Comparison of ENCODE assay signal across 8 mouse cellular contexts in genomic region chrX:13229891-13230614, GRCm38 (mm10). TPM values are rescaled to one million over a fixed set of nuclear protein-coding genes. Genes with fewer than 3 reads are reported as not detected.
DNase-seq lines count a peak whose midpoint lies in the region; ATAC-seq and TF ChIP-seq lines count a peak whose summit lies in the region.

No protein-coding gene starts in this region.

- peak overlapping the region; percentile 64 for H3K9ac ChIP-seq in heart, embryonic 12.5 days

- DNase-seq in gastrocnemius, adult 18-20 months (ENCODE audit: low spot score) = peak; percentile 48
- DNase-seq in gastrocnemius, postnatal 36 days = no peak
- peak; percentile 58 for DNase-seq in MN1 (ENCODE audit: low spot score)
- peak; percentile 50 to 74 for DNase-seq in kidney, postnatal 25 days
- DNase-seq in midbrain, embryonic 10.5 days (ENCODE audit: low spot score) = peak; percentile 45
- peak; percentile 56 for DNase-seq in thymus, postnatal 25 days

- no peak for TF ChIP-seq POLR2A in cortical plate, adult 2 months (IDR thresholded peaks at IDR 0.05; ENCODE audit: extremely low read depth, insufficient read depth, low read length)

- H3K4me2 ChIP-seq in heart, embryonic 12.5 days = peak overlapping the region; percentile 64

- no peaks in the 10 kb centered on the region for H3K9me3 ChIP-seq in heart, embryonic 12.5 days (replicated peaks)
- no peaks in the 10 kb centered on the region for H3K9me3 ChIP-seq in midbrain, embryonic 10.5 days (replicated peaks)

- peaks cover 12% of the 10 kb centered on the region; the same call in 1 of the 2 replicates for H3K27me3 ChIP-seq in heart, embryonic 12.5 days (replicated peaks)
- H3K27me3 ChIP-seq in midbrain, embryonic 10.5 days (ENCODE audit: low read depth, poor library complexity, severe bottlenecking) = peaks cover 54% of the 10 kb centered on the region

- ATAC-seq in heart, embryonic 12.5 days (ENCODE audit: insufficient number of reproducible peaks, low FRiP score) = 0 out of 2 replicates have a peak, but pooled peaks have one; percentile 16

- intact Hi-C loops in gastrocnemius, postnatal 36 days (cut with DNase I) = no loop called here

- H3K36me3 ChIP-seq in heart, embryonic 12.5 days = no peaks in the 10 kb centered on the region
- no peaks in the 10 kb centered on the region for H3K36me3 ChIP-seq in midbrain, embryonic 10.5 days

- WGBS in heart, embryonic 12.5 days = 21% methylated on average over 8 of the region's 8 CpGs
- WGBS in midbrain, embryonic 10.5 days = 34% methylated on average over 8 of the region's 8 CpGs

- no peaks in the 10 kb centered on the region for H3K4me1 ChIP-seq in cortical plate, adult 2 months (ENCODE audit: control insufficient read depth, insufficient read depth, low read length)
- H3K4me1 ChIP-seq in heart, embryonic 12.5 days (replicated peaks) = no peaks in the 10 kb centered on the region
- H3K4me1 ChIP-seq in midbrain, embryonic 10.5 days = peaks cover 5% of the 10 kb centered on the region

- peak overlapping the region; percentile 62 for H3K4me3 ChIP-seq in cortical plate, adult 2 months (ENCODE audit: insufficient read depth, low read length)
- peak overlapping the region; percentile 43 for H3K4me3 ChIP-seq in heart, embryonic 12.5 days
- peak overlapping the region; percentile 49 for H3K4me3 ChIP-seq in midbrain, embryonic 10.5 days

- TF ChIP-seq CTCF in cortical plate, adult 2 months (IDR thresholded peaks at IDR 0.05; ENCODE audit: extremely low read depth, insufficient read depth, low read length) = peak; percentile 23; the same call in 1 of the 2 replicates

- peak overlapping the region; percentile 82; the same call in 1 of the 2 replicates for H3K27ac ChIP-seq in cortical plate, adult 2 months (ENCODE audit: insufficient read depth, low read length)
- H3K27ac ChIP-seq in heart, embryonic 12.5 days (ENCODE audit: poor library complexity, severe bottlenecking) = peak overlapping the region; percentile 86
- H3K27ac ChIP-seq in midbrain, embryonic 10.5 days (replicated peaks) = peak overlapping the region; percentile 83

RNA-seq across cellular contexts. Expression of gene Ddx3x, which starts 50.7 kb away (rescaled TPM):
- total RNA-seq in gastrocnemius, adult 18-20 months (2021) = 100 to 1,000 TPM; 149 to 200 TPM
- total RNA-seq in gastrocnemius, postnatal 36 days (2021) = 100 to 1,000 TPM in 1 of 2 experiments, 10 to 100 TPM in 1; 91.8 to 165 TPM
- 74.9 and 79.5 TPM in 2 replicates for polyA plus RNA-seq in cortical plate, adult 2 months (2012; rRNA removed)
- polyA plus RNA-seq in heart, embryonic 12.5 days (2016; fragmentation: Nextera tagmentation; extraction: Ambion mirVana) = 105 and 116 TPM in 2 replicates
- 148 and 156 TPM in 2 replicates for polyA plus RNA-seq in midbrain, embryonic 10.5 days (2016; fragmentation: Nextera tagmentation; extraction: Ambion mirVana)

Comparison
In these comparisons a context has a peak if more than half of its experiments do, and no peak if none do; other contexts are left out.
1. DNase-seq: peak in gastrocnemius, adult 18-20 months (single experiment), MN1 (single experiment), kidney, postnatal 25 days (2 of 2), midbrain, embryonic 10.5 days (single experiment) and thymus, postnatal 25 days (single experiment); none in gastrocnemius, postnatal 36 days (0 of 2).
2. Peak in every context shown above with its lines, with median percentiles within 50 percentile points of each other: H3K27ac ChIP-seq and H3K4me3 ChIP-seq.